ENCODE assay signal across 26 mouse cellular contexts in the genomic region with DNA sequence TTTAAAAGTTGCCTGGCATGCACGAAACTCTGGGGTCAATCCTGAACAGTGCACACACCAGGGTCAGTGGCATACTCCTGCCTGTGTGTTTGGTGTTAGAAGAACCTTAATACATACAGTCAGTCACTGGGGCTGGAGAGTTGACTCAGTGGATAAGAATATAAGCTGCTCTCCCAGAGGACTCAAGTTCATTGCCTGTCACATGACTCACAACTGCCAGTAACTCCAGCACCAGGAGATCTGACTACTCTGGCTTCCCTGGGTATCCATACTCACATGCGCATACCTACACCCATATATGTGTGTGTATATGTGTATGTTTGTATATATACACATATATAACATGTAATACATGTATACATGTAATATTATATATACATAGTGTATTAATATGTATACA.
"Had no signal": no experiment of that assay in that cellular context is flagged by ENCODE, and none has a peak within 500 bp of the region (broad histone marks: within the 10 kb centered on the region; RNA-seq: fewer than 3 reads in every experiment).

No protein-coding gene starts in this region.

- H3K4me3 ChIP-seq: heart, adult 2 months; heart, embryonic 13.5 days; heart, embryonic 15.5 days; hindbrain, embryonic 13.5 days; hindbrain, embryonic 15.5 days; layer of hippocampus, adult 2 months; left cerebral cortex, adult 2 months; limb, embryonic 10.5 days; limb, embryonic 12.5 days; liver, embryonic 13.5 days; liver, embryonic 15.5 days had no signal

- H3K4me1 ChIP-seq: limb, embryonic 10.5 days; limb, embryonic 12.5 days had no signal

- H3K4me2 ChIP-seq: heart, embryonic 11.5 days; heart, embryonic 13.5 days; heart, embryonic 15.5 days; hindbrain, embryonic 13.5 days; hindbrain, embryonic 15.5 days; limb, embryonic 12.5 days; liver, embryonic 11.5 days; liver, embryonic 13.5 days; liver, embryonic 15.5 days had no signal

- H3K9me3 ChIP-seq: heart, embryonic 13.5 days; heart, embryonic 15.5 days; hindbrain, embryonic 13.5 days; hindbrain, embryonic 15.5 days; limb, embryonic 10.5 days; limb, embryonic 12.5 days; liver, embryonic 13.5 days; liver, embryonic 15.5 days had no signal

- DNase-seq: gastrocnemius, postnatal 14 days; gastrocnemius, postnatal 36 days; heart, adult 11 months; heart, adult 2 months; heart, postnatal 14 days; heart, postnatal 36 days; kidney, adult 18-20 months; kidney, adult 8-10 months; kidney, postnatal 10 days; kidney, postnatal 25 days; kidney, postnatal 4 days; liver; liver, embryonic 13.5 days had no signal

- H3K27me3 ChIP-seq: heart, embryonic 13.5 days; heart, embryonic 15.5 days; hindbrain, embryonic 13.5 days; hindbrain, embryonic 15.5 days; limb, embryonic 12.5 days; liver, embryonic 13.5 days; liver, embryonic 15.5 days had no signal

- H3K27ac ChIP-seq: heart, adult 2 months; heart, embryonic 13.5 days; heart, embryonic 15.5 days; hindbrain, embryonic 13.5 days; hindbrain, embryonic 15.5 days; hindbrain, postnatal 0 days; layer of hippocampus, adult 2 months; left cerebral cortex, adult 2 months; limb, embryonic 10.5 days; limb, embryonic 12.5 days; liver, embryonic 13.5 days; liver, embryonic 15.5 days had no signal

- ATAC-seq: hindbrain, postnatal 0 days; intestine, embryonic 16.5 days had no signal

- H3K9ac ChIP-seq: heart, embryonic 13.5 days; heart, embryonic 15.5 days; hindbrain, embryonic 13.5 days; hindbrain, embryonic 15.5 days; limb, embryonic 12.5 days; liver, embryonic 13.5 days; liver, embryonic 15.5 days had no signal
